Mouse (Mus musculus) cerebellum, adult 11 months (tissue): ENCODE data around the gene Rasa4.
"Not testable (repeated sequence)": the region's sequence is repeated elsewhere in the genome, so short reads cannot be mapped to it uniquely, and the experiment has no call there.

Source experiments
- DNase-seq: peaks from one replicate; pipeline ENCODE4 v3.0.0; 2022

Gene Rasa4

DNA sequence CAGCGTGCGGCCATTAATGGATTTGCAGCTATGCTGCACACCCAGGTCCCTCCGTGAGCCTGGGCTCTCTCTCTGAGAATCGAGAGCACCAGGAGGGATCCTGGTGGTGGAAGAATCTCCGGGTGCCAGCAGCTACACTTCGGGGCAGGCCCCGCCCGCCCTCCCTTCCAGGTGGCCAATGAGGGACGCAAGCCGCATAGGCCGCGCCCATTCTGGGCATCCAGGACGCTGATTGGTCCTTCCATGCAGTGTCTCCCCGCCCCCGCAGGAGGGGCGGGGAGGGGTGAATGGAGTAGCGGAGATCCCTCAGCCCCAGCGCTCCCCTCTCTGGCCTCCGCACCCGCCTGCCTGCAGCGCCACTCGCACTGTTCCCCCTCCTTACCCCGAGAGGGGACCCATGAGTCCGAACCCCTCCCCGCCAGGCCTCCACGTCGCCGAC lies at the start of gene Rasa4:
Gene Rasa4, plus strand, starts transcription at position 248 of the 439 bp plus-strand sequence.
- DNase-seq = peak; percentile 93

GRCm38 (mm10) chr5:136034868-136035267 lies 48.8 kb upstream of the Rasa4 start:
- DNase-seq = no peak

DNA sequence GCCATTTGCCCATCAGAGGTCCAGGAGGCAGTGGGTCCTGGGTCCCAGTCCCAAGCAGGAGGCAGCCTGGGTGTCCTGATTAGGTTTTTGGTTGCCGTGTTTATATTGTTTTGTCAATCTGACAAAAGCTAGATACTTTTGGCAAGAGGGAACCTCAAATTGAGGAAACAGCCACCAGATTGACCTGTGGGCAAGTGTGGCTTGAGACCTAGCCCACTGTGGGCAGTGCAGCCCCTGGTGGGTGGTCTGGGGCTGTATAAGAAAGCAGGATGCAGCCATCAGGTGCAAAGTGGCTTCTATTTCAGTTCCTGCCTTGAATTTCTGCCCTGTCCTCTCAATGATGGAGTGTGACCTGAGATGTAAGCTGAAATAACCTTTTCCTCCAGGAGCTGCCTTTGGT lies 48.4 kb upstream of the Rasa4 start:
- DNase-seq = no peak

DNA sequence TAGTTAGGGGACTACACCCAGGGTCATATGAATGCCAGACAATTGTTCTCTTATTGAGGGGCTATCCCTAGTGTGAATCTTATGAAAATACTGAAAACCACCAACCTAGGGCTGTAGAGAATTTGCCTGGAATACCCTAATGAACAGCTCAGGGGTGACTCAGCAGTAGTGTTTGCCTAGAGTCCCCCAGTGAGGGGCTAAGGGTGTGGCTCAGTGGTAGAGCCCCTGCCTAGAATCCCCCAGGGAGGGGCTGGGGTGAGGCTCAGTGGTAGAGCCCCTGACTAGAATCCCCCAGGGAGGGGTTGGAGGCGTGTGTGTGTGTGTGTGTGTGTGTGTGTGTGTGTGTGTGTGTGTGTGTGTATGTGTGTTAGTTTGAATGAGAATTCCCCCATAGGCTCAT lies 47.0 kb upstream of the Rasa4 start:
- no peak for DNase-seq

DNA sequence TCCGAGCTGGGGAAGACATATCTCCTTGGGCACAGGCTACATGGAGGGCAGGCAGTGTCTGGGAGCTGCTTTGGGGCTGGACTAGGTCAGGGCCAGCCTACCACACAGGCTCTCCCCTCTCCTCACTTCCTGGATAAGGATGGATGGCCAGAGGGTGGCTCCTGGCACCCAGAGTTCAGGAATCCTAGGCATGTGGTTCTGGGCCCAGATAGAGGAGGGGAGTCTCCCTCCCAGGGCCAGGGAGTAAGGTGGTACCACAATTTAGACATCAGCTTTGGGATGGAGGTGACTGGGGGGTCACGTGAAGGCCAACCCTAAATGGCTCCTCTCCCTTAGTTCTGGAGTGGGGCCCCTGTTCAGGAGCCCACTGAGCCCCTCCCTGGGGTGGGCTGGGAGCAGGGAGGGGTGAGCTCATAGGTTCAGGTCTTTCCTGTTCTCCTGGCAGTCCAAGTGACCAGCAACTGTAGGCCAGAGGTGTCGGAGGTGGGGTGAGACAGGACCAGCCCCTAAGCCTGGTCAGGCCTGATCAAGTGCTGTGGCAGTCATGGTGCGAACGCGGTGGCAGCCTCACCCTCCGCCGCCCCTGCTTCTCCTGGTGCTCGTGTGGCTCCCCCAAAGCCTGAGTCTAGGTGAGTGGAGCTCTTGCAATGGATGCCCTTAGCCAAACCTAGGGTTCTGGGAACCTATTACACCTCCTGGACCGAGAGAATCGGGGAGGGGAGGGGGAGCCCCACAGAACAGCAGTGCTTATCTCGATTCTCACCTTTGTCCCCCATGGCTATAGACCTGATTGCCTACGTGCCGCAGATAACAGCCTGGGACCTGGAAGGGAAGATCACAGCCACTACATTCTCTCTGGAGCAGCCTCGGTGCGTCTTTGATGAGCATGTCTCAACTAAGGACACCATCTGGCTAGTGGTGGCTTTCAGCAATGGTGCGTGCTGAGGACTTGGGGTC lies 45.2 kb upstream of the Rasa4 start, which contains the start of gene Upk3b:
Gene Upk3b, plus strand, starts transcription at position 239 of the 957 bp plus-strand sequence.
- no peak for DNase-seq

DNA sequence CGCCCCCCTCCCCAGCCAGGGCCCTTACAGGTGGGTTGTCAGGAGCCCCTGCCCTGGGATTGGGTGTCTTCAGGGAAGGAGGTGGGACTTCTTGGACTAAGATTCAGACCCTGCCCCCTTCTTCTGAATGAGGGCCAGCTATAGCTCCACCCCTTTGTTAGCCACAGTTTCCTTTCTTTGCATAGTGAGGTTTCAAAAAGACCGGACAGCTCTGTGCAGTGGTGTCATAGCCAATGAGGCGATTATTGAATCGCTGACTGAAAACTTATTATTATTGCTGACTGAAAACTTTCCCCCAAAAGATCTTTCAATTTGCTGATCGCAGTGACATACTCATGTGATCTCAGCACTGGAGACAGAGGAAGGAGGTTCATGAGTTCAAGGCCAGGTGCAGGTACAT lies 43.5 kb upstream of the Rasa4 start:
- no peak for DNase-seq

DNA sequence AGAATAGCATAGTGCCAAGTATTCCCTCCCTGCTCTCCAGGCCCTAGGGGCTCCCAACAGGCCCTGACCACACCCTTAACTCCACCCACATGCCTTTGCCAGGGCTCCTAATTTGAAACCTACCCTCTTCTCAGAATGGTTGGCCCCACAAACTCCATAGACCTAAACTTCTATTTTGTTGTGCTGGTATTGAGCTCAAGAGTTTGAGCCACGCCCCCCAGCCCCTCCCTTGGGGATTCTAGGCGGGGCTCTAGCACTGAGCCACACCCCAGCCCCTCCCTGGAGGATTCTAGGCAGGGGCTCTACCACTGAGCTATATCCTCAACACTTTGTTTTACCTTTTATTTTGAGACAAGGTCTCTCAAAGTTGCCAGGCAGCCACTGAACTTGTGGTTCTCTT lies 42.5 kb upstream of the Rasa4 start:
- no peak for DNase-seq

DNA sequence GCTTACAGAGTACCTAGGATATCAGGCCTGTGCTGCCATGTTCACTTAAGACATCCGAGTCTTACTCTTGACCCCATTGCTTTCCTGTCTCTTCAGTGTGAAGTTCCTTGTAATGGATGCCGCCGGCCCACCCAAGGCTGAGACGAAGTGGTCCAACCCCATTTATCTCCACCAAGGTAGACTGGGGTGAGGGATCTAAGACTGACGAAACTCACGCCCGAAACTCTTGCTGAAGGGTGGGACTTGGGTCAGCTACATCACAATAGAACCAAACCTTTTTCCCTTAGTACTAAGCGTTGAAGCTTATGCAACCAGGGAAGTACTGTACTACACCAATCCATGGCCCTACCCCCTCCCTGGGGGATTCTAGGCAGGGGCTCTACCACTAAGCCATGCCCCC lies 42.0 kb upstream of the Rasa4 start:
- no peak for DNase-seq

GRCm38 (mm10) chr5:136044865-136045264 lies 38.9 kb upstream of the Rasa4 start:
- DNase-seq = no peak

DNA sequence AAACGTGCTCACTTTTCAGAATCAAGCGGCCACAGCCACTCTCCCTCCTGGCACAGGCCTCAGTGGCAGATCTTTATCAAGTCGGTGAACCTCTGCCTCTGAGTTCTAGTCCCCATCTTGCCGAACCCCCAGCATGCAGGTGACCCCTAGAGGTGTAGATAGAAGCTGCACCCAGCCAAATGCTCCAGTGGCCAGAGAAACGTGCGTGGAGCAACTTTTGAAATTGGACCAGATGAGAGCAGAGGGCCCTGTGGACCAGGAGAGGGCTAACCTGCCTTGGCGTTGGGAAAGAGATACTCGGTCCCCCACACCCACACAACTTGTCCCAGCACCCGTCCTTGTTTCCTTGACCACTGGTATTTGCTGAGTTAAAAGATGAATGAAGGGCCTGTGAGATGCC lies 38.3 kb upstream of the Rasa4 start:
- no peak for DNase-seq

- DNase-seq = peak; percentile 70
Observed at GRCm38 (mm10) chr5:136045987-136046386, 37.7 kb upstream of the Rasa4 start.

DNA sequence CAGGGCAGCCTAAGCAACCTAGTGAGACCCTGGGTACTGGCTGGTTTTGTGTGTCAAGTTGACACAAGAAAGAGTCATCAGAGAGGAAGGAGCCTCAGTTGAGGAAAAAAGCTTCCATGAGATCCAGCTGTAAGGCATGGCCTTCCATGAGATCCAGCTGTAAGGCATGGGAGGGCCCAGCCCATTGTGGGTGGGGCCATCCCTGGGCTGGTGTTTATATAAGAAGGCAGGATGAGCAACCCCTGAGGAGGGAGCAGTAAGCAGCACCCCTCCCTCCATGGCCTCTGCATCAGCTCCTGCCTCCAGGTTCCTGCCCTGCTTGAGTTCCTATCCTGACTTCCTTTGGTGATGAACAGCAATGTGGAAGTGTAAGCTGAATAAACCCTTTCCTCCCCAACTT lies 35.2 kb upstream of the Rasa4 start:
- DNase-seq = not testable (repeated sequence)

- no peak for DNase-seq
Observed at GRCm38 (mm10) chr5:136049926-136050325, 33.8 kb upstream of the Rasa4 start.

- no peak for DNase-seq
Observed at GRCm38 (mm10) chr5:136051231-136052085, 32.3 kb upstream of the Rasa4 start.

DNA sequence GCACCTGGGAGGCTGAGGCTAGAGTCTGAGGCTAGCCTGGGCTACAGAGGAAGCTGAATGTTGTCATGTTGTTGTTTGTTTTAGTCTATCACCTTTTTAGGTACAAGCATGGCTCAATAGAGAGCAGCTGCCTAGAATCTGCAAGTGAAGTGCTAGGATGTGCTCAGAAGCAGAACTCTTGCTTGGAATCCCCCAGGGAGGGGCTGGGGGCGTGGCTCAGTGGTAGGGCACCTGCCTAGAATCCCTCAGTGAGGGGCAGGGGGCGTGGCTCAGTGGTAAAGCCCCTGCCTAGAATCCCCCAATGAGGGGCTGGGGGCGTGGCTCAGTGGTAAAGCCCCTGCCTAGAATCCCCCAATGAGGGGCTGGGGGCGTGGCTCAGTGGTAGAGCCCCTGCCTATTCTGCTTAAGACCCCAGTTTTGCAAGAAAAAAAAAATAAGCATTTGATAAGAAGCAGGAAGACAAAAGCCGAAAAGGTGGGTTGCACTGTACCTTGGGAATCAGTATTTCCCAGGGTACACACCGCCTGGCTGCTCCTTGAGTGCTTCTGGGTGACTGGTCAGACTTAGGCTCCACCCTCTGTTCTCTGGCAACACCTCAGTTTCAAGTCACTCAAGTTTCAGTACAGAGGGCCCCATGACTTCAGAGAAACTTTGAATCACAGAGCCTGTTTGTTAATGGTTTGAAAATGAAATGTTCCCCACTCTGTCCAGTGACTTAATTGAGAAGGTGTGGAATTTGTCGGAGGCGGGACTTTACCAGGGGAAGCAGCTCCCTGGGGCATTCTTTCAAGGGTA lies 30.7 kb upstream of the Rasa4 start:
- no peak for DNase-seq

DNA sequence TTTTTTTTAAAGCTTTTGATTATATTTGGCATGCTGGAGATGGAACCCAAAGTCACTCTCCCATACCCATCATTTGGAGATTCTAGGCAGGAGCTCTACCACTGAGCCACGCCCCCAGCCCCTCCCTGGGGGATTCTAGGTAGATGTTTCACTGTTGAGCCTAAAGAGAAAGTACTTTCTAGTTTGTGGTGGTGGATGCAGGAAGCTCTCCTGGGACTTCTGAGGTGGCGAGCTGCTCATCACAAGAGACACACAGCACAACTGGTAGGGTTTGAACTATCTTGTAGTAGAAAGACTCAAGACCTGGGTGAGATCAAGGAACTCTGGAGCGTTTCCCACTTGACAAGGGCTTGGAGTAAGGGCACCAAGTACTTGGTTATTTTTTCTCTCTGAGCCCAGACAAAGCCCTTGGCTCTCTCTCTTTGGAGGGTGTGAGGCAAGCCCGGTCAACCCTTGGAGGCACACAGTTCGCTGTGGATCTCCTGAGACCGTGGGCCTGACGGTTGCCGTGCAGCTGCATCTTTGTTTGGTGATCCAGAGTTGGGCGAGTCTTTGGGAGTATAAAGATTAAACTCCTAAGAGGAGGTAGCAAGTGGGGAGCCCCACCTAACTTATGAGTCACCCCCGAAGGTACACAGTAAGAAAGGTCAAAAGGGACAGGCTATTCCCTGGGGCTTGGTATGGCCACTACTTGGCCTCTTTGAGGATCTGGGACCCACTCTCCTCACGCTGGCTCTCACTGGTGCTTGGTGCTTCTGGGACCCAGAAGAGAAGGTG lies 29.2 kb upstream of the Rasa4 start, which contains the start of gene Upk3bl:
Gene Upk3bl, plus strand, starts transcription at position 192 of the 777 bp plus-strand sequence.
- DNase-seq = no peak

GRCm38 (mm10) chr5:136056062-136056461 lies 27.7 kb upstream of the Rasa4 start:
- DNase-seq = no peak

DNA sequence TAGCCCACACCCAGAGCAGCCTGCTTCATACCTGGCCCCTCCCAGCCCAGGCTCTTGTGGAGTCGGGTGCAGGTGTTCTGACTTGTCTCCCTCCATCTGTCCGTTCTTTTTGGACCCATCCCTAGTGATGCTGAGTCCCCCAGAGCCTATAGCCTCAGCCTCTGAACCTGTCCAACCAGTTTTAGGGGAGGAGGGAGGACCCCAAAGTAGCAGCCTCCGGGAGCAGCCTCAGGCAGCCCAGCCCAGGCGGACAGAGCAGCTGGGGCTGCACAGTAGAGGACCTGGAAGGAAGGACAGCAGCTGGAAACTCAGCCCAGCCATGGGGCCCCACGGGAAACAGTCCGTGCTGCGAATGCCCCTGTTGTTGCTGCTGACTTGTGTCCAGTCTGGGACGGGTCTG lies 26.6 kb upstream of the Rasa4 start:
- no peak for DNase-seq

DNA sequence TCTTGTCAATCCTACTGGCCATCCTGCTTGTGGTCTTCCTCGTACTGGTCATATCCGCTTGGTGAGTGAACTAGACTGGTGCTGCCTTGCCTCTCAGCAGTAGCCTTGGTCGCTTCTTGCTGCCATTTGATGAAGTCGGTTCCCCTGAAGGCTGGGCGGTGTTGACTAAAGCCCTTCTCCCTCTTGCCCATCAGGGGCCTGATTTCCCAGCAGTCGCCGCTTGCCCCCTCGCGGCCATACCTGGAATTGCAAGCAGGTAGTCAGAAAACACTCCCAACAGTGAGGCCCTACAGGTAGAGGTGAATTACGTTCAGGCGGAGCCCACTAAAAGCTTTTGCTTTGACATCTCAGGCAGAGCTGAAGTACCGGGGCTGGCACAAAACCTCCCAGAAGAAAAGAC lies 22.1 kb upstream of the Rasa4 start:
- DNase-seq = peak; percentile 59

- no peak for DNase-seq
Observed at GRCm38 (mm10) chr5:136063920-136064319, 19.8 kb upstream of the Rasa4 start.

- DNase-seq = not testable (repeated sequence)
Observed at GRCm38 (mm10) chr5:136066404-136067148, 17.1 kb upstream of the Rasa4 start.
